Mouse (Mus musculus): ENCODE data around the gene Ncapd3. TPM values are rescaled to one million over a fixed set of nuclear protein-coding genes. Genes with fewer than 3 reads are reported as not detected.

Gene Ncapd3
- 1 to 10 TPM in 1 of 2 experiments, under 1 TPM in 1; 0.84 to 5.5 TPM for polyA plus RNA-seq (2012; fragmentation: generic; extraction: Trizol)

GRCm38 (mm10) chr9:27029828-27030762 is at the start of gene Ncapd3, which contains the start of gene Vps26b:
Gene Ncapd3 (plus strand): TSS chr9:27030175.
Gene Vps26b (minus strand): TSS chr9:27030065.

GRCm38 (mm10) chr9:26999461-27000395 is 30.2 kb upstream of the Ncapd3 start, which contains the start of the genes Acad8 and Thyn1:
Gene Acad8 (minus strand): TSS chr9:26999566.
Gene Thyn1 (plus strand): TSS chr9:26999710.

Other genes starting within 250 kb of the Ncapd3 start
- not detected for gene Glb1l2, start 223.7 kb upstream of the Ncapd3 start, polyA plus RNA-seq (2012; fragmentation: generic; extraction: Trizol)
- not detected for gene Glb1l3, start 169.3 kb upstream of the Ncapd3 start, polyA plus RNA-seq (2012; fragmentation: generic; extraction: Trizol)
- under 1 TPM in 1 of 2 experiments, not detected in 1; 0.02 TPM for gene Gm1110, start 107.1 kb upstream of the Ncapd3 start, polyA plus RNA-seq (2012; fragmentation: generic; extraction: Trizol)
- gene Acad8, start 30.6 kb upstream of the Ncapd3 start, polyA plus RNA-seq (2012; fragmentation: generic; extraction: Trizol): 10 to 100 TPM in 1 of 2 experiments, 1 to 10 TPM in 1; 8.9 to 31.5 TPM
- 10 to 100 TPM; 26.7 to 66.8 TPM for gene Thyn1, start 30.5 kb upstream of the Ncapd3 start, polyA plus RNA-seq (2012; fragmentation: generic; extraction: Trizol)
- 10 to 100 TPM; 13.8 to 31.5 TPM for gene Vps26b, start 110 bp upstream of the Ncapd3 start, polyA plus RNA-seq (2012; fragmentation: generic; extraction: Trizol)
- gene Jam3, start 125.2 kb downstream of the Ncapd3 start, polyA plus RNA-seq (2012; fragmentation: generic; extraction: Trizol): 10 to 100 TPM in 1 of 2 experiments, 1 to 10 TPM in 1; 2.1 to 23.4 TPM

Data from C3H10T1/2 (cell line).